Mouse (Mus musculus) layer of hippocampus, adult 8-10 months (tissue): ENCODE measurements around the gene Fcrl5. TPM values are rescaled to one million over a fixed set of nuclear protein-coding genes. Genes with fewer than 3 reads are reported as not detected.

Experiments used
- DNase-seq, 2 experiments: peaks; one replicate each; pipeline ENCODE4 v3.0.0; 2022; ENCODE audit warnings: low spot score in 2 of 2
- total RNA-seq, 4 experiments: library from RNA; stranded (reverse); gene quantifications; 2 replicates each; pipeline ENCODE4 v1.2.4; 2022

Gene Fcrl5
- total RNA-seq, 4 experiments from 2014 or later, result 0.16 TPM; not detected in 3

DNA sequence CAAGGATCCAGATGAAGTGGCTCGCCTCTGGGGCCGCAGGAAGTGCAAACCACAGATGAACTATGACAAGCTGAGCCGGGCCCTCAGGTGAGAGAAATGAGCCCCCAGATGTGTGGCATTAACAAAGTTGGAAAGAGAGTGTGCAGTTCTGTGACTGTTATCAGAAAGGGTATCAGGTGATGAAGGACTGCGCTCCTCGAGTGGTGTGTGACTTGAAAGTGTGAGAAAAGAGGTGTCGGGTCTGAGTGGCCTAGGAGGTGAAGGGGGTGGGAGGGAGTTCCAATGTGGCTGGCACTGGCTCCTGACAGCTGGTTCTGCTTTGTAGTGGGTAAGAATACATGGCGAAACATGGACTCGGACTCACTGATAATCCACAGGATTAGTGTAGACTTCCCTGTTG, 92.4 kb downstream of the Fcrl5 start:
- no peak for DNase-seq

DNA sequence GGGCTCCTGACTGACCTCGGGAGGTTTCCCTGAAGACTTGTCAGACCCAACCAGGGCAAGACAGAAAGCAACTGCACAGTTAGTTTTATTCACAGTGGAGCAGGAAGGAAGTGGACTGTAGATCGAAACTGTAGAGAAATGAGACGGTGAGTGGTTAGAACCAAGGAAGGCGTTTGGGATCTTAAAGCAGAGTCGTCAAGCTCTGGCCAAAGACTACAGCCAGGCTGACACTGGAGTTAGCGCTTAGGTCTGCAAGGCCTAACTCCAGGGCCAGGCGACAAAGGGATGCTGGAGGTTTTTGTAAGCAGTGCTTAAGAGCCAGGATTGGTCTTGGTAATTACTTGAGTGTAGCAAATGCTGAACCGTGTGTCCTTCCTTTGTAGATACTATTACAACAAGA, 93.3 kb downstream of the Fcrl5 start:
- DNase-seq, result no peak

GRCm38 (mm10) chr3:87529568-87529967, 94.0 kb downstream of the Fcrl5 start:
- no peak for DNase-seq

DNA sequence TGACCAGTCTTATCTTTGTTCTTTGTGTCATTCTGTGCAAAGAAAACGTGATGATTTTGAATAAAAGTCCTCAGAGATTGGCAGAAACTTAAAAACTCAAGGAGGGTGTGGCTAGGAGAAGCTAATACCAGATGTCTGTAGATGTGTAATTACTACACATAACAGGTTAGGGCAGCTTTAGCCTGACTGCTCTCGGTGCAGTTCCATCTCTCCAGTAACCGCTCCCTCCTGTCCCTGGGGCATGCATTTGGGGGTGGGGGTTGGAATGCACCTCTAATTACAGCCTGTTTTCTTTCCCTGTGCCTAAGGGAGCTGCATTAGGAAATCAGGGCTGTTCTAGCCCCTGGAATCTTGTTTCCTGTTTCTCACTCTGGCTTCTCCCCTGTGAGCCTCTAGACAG, 94.7 kb downstream of the Fcrl5 start:
- DNase-seq, result no peak

DNA sequence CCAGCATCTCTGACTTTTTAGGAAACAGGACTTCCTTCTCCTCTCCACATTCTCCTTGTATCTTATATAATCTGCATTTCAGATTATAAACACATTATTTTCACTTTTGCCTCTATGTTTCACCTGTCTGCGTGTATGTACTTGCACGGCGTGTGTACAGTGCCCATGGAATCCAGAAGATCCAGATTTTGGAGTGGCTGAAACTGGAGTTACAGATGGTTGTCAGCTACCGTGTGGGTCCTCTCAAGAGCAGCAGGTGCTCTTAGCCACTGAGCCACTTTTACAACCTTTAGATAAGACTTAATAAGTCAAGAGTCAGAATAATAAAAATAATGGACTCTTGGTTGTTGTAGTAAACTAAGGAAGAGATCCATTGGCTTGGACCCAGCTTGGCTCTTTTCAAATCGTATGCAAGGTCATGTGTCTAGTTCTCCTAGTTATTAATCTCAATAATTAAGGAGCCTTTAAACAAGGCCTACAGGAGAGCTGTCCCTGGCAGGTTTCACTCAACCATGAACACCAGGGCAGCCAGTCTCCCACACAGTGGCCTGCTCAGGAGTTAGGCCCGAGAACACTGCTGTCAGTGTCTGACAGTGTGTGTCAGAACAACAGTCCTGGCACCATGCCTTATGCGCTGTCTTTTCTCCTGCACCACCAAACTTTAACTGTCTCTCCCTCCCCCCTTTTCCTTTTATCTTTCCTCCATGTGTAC, 98.2 kb downstream of the Fcrl5 start:
- no peak for DNase-seq

GRCm38 (mm10) chr3:87538034-87538433, 102.5 kb downstream of the Fcrl5 start:
- no peak for DNase-seq

DNA sequence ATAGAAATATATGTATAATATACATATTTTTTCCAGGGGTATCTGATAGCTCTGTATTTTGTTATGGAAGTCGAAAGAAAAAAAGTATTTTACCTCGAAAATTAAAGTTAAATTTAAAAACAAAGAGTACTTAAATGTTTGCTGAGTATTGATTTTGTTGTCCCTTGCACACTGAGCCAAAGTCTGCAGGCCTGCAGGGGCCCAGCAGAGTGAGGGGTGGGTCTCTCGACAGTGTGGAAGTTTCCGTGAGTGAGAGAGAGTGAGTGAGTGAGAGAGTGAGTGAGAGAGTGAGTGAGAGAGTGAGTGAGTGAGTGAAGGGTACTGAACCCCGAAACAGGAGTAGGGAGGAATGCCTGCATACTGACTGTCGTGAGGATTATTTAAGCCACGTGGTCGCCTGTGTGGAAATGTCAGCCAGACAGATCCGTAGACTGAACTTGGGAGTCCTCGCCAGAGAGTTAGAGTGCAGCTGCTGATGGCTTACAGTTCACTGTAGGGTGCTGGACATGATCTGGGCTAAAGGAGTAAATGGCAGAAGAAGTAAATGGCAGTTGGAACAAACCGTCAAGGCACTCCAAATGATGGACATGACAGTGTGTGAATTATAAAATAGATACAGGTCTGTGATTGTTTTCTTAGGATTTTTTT, 104.6 kb downstream of the Fcrl5 start:
- DNase-seq, result no peak

DNA sequence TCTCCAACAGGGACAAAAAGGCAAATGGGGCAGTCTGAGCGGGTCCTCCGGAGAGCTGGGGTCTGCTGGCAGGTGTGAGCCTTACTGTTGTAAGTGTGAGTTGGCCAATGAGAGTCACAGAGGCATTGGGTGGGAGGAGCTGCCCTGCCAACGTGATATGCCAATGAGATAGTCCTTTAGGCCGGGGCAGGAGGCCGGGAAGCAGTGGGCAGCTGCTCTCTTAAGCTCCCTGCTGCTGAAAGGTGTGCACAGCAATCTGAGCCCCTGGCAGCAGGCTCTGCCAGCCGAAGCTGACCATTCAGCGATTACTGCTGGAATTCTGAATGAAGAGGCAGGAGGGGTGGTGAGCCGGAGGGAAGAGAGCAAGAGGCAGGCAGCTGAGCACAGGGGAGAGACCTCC, 105.1 kb downstream of the Fcrl5 start:
- DNase-seq, result no peak

- no peak for DNase-seq
Observed at GRCm38 (mm10) chr3:87542481-87543215, 107.1 kb downstream of the Fcrl5 start.

DNA sequence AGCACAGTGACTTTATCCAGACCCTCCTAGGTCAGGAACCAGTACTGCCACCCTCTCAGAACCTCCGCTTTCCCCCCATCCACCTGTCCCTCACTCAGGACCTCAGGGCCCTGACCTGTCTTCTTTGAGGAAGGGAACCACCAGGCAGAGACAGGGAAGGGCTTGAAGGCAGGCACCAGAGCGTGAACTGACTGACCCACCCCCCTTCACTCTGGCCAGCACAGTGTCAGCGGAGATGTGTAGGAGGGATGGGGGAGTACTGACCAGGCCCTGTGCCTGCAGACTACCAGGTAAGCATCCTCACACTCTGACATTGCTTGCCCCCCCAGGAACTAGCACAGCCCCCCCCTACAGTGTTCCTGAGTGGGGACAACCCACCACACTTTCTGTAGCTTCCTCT, 110.0 kb downstream of the Fcrl5 start:
- no peak for DNase-seq

DNA sequence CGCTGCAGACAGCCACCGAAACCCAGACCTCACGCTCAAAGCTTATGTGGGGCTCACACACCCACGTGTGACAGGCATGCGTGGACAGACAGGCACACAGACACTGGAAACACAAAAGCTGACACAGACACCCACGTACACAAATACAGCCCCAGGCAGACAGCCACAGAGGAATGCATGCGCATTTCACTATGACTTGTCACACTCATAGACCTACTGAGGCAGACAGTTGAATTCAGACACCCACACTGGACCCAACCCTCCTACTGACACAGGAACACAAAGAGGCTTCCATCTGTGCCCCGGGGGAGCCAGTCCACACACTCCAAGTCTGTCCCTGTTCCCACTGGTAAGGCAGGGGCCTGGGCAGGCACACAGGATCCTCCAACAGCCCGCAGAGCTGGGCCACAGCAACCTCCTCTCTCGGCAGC, 110.7 kb downstream of the Fcrl5 start:
- peak; percentile 59 to 72 for DNase-seq

DNA sequence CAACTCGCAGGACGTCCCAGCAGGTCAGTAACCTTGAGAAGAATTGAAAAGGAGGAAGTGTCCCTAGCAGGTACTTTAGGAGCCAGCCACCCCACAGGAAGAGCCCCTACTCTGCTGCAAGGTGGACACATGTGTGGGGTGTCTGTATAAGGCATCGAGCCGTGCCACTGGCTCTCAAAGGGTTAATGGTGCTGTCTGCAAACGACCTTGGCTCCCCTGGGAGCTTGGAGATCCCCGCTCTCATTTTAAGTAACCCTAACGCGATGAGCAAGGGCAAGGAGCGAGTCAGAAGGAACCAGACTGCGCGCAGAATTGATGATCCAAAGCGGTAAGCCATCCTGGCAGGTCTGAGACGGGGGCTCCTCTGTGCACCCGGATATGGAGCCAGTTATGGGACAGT, 114.3 kb downstream of the Fcrl5 start:
- no peak for DNase-seq

Other genes starting within 250 kb of the Fcrl5 start
- 100 to 1,000 TPM in 1 of 4 experiments, 10 to 100 TPM in 3; 19.7 to 118 (median 53.5) TPM for gene Fcrls, start 172.0 kb upstream of the Fcrl5 start, total RNA-seq
- gene Cd5l, start 77.9 kb upstream of the Fcrl5 start, total RNA-seq, result under 1 TPM in 1 of 4 experiments, not detected in 3; 0.25 TPM
- under 1 TPM in 3 of 4 experiments, not detected in 1; 0.25 to 0.86 (median 0.45) TPM for gene Fcrl1, start 59.4 kb upstream of the Fcrl5 start, total RNA-seq
- gene Etv3, start 89.6 kb downstream of the Fcrl5 start, total RNA-seq, result 10 to 100 TPM; 24.2 to 26.8 (median 25.4) TPM
- 10 to 100 TPM; 55.1 to 68.0 (median 58.4) TPM for gene Arhgef11, start 181.8 kb downstream of the Fcrl5 start, total RNA-seq